Mouse (Mus musculus) MEL (cell line): ENCODE measurements at regions not wholly inside any gene's neighbourhood (a gene's known extent, or its start where the extent isn't known, plus 50 kb on each side); places are given as distances from the start of the nearest gene placed in this dataset.

Experiments
- DNase-seq: peaks from one replicate; pipeline ENCODE4 v3.0.0; 2011; ENCODE audit warnings: low read depth, low spot score
- H3K27ac ChIP-seq: 2 replicates; pipeline ENCODE4 v1.5.1; 2012; ENCODE audit warnings: low read depth, mild to moderate bottlenecking, control low read depth, low read length, moderate library complexity; ENCODE audit not compliant: control insufficient read depth
- H3K27me3 ChIP-seq, 2 experiments: fragments of 150-350 bp in 1 of 2; sonication (generic) in 1 of 2; 2 replicates each; pipeline ENCODE4 v1.6.1; 2012; ENCODE audit warnings: low read length in 2 of 2, mild to moderate bottlenecking in 2 of 2, improper control_type of control experiment in 1 of 2, moderate library complexity in 1 of 2; ENCODE audit not compliant: insufficient read depth in 2 of 2, control insufficient read depth in 1 of 2
- H3K36me3 ChIP-seq, 2 experiments: 2 replicates each; pipeline ENCODE4 v1.6.1; 2012 to 2014; ENCODE audit warnings: low read length in 2 of 2, improper control_type of control experiment in 1 of 2, inconsistent platforms in 1 of 2, mild to moderate bottlenecking in 1 of 2; ENCODE audit not compliant: insufficient read depth in 2 of 2, control insufficient read depth in 1 of 2
- H3K4me1 ChIP-seq, 2 experiments: fragments of 150-350 bp in 1 of 2; sonication (generic) in 1 of 2; 2 replicates each; pipeline ENCODE4 v1.6.1; 2012; ENCODE audit warnings: low read length in 2 of 2, improper control_type of control experiment in 1 of 2, mild to moderate bottlenecking in 1 of 2; ENCODE audit not compliant: insufficient read depth in 2 of 2, control insufficient read depth in 1 of 2
- H3K4me3 ChIP-seq, 2 experiments: fragments of 150-350 bp in 1 of 2; sonication (generic) in 1 of 2; 2 replicates each; pipeline ENCODE4 v1.5.1; 2012; ENCODE audit warnings: low read depth in 2 of 2, low read length in 2 of 2, mild to moderate bottlenecking in 2 of 2, moderate library complexity in 2 of 2, control low read depth in 1 of 2, improper control_type of control experiment in 1 of 2; ENCODE audit not compliant: control insufficient read depth in 1 of 2, insufficient read depth in 1 of 2
- H3K79me2 ChIP-seq: 2 replicates; pipeline ENCODE4 v1.6.1; 2012; ENCODE audit warnings: mild to moderate bottlenecking, low read length, moderate library complexity; ENCODE audit not compliant: control insufficient read depth, poor library complexity, insufficient read depth
- H3K9ac ChIP-seq: 2 replicates; pipeline ENCODE4 v1.6.1; 2012; ENCODE audit warnings: low read depth, mild to moderate bottlenecking, control low read depth, low read length, moderate library complexity; ENCODE audit not compliant: control insufficient read depth, poor library complexity, severe bottlenecking
- H3K9me3 ChIP-seq: fragments of 150-350 bp; sonication (generic); replicated peaks from 2 replicates; pipeline ENCODE4 v1.6.1; 2012; ENCODE audit warnings: mild to moderate bottlenecking, low read length, improper control_type of control experiment, moderate library complexity; ENCODE audit not compliant: insufficient read depth
- BHLHE40 ChIP-seq: IDR thresholded peaks from 2 replicates; pipeline ENCODE4 v1.6.1; 2012; ENCODE audit warnings: low read depth, mild to moderate bottlenecking, inconsistent platforms, low read length, improper control_type of control experiment, borderline replicate concordance
- CHD1 ChIP-seq: IDR thresholded peaks from 2 replicates; pipeline ENCODE4 v1.6.1; 2012; ENCODE audit warnings: low read depth, mild to moderate bottlenecking, inconsistent platforms, low read length, improper control_type of control experiment
- CTCF ChIP-seq, 3 experiments: IDR thresholded peaks in 2 of 3; conservative IDR thresholded peaks in 1 of 3; 2 replicates each; pipeline ENCODE4 v1.5.1; 2011 to 2012; ENCODE audit warnings: low read length in 3 of 3, low read depth in 2 of 3, mild to moderate bottlenecking in 2 of 3, improper control_type of control experiment in 1 of 3, inconsistent platforms in 1 of 3, mixed read lengths in 1 of 3, moderate library complexity in 1 of 3; ENCODE audit not compliant: control insufficient read depth in 1 of 3, insufficient read depth in 1 of 3, poor library complexity in 1 of 3, severe bottlenecking in 1 of 3
- GABPA ChIP-seq: IDR thresholded peaks from 2 replicates; pipeline ENCODE4 v1.6.1; 2012; ENCODE audit warnings: low read depth, mild to moderate bottlenecking, inconsistent platforms, low read length, improper control_type of control experiment, moderate library complexity
- KAT2A ChIP-seq: conservative IDR thresholded peaks from 2 replicates; pipeline ENCODE4 v1.6.1; 2012; ENCODE audit warnings: low read depth, low read length, improper control_type of control experiment, inconsistent platforms
- MXI1 ChIP-seq: IDR thresholded peaks from 2 replicates; pipeline ENCODE4 v1.6.1; 2011; ENCODE audit warnings: mild to moderate bottlenecking, low read depth, low read length, improper control_type of control experiment
- MYC ChIP-seq: IDR thresholded peaks from 2 replicates; pipeline ENCODE4 v1.6.1; 2011; ENCODE audit warnings: low read depth, mild to moderate bottlenecking, low read length, improper control_type of control experiment, moderate library complexity
- POLR2AphosphoS2 ChIP-seq: IDR thresholded peaks from 2 replicates; pipeline ENCODE4 v1.6.1; 2011; ENCODE audit warnings: low read length, improper control_type of control experiment
- RAD21 ChIP-seq: IDR thresholded peaks from 2 replicates; pipeline ENCODE4 v1.6.1; 2011; ENCODE audit warnings: mild to moderate bottlenecking, low read depth, low read length, improper control_type of control experiment
- SMC3 ChIP-seq: IDR thresholded peaks from 2 replicates; pipeline ENCODE4 v1.6.1; 2011; ENCODE audit warnings: low read depth, low read length, improper control_type of control experiment
- TCF12 ChIP-seq: IDR thresholded peaks from 2 replicates; pipeline ENCODE4 v1.6.1; 2014; ENCODE audit warnings: low read depth, mild to moderate bottlenecking, inconsistent platforms, low read length, improper control_type of control experiment, moderate library complexity
- UBTF ChIP-seq: IDR thresholded peaks from 2 replicates; pipeline ENCODE4 v1.6.1; 2012; ENCODE audit warnings: low read depth, mild to moderate bottlenecking, inconsistent platforms, low read length, improper control_type of control experiment, moderate library complexity, borderline replicate concordance; ENCODE audit not compliant: insufficient read depth
- USF1 ChIP-seq: IDR thresholded peaks from 2 replicates; pipeline ENCODE4 v1.6.1; 2014; ENCODE audit warnings: low read depth, mild to moderate bottlenecking, inconsistent platforms, low read length, improper control_type of control experiment, moderate library complexity
- USF2 ChIP-seq, 2 experiments: IDR thresholded peaks; 2 replicates each; pipeline ENCODE4 v1.6.1; 2011 to 2012; ENCODE audit warnings: improper control_type of control experiment in 2 of 2, low read length in 2 of 2, borderline replicate concordance in 1 of 2, inconsistent platforms in 1 of 2, low read depth in 1 of 2, mild to moderate bottlenecking in 1 of 2; ENCODE audit not compliant: insufficient read depth in 1 of 2
- ZC3H11A ChIP-seq: IDR thresholded peaks from 2 replicates; pipeline ENCODE4 v1.6.1; 2012; ENCODE audit warnings: low read depth, mild to moderate bottlenecking, inconsistent platforms, low read length, improper control_type of control experiment

GRCm38 (mm10) chr12:109864826-109865225, 264.7 kb upstream of the Rtl1 start:
- H3K27me3 ChIP-seq = no peaks in the 10 kb centered on the region
- no peaks in the 10 kb centered on the region for H3K4me1 ChIP-seq
- H3K27ac ChIP-seq = no peak overlapping the region
- no peak for DNase-seq
- H3K79me2 ChIP-seq = no peaks in the 10 kb centered on the region
- no peaks in the 10 kb centered on the region for H3K9me3 ChIP-seq
- no peak overlapping the region for H3K9ac ChIP-seq
- no peaks in the 10 kb centered on the region for H3K36me3 ChIP-seq
- H3K4me3 ChIP-seq = no peak overlapping the region
- TF ChIP-seq CTCF (IDR thresholded peaks at IDR 0.05 in 2 of 3, conservative IDR thresholded peaks at IDR 0.05 in 1 of 3; ENCODE audit: control insufficient read depth in 1 of 3, insufficient read depth in 1 of 3, low read depth in 2 of 3, low read length in 3 of 3, poor library complexity in 1 of 3, severe bottlenecking in 1 of 3) (no peak), MXI1 (no peak), USF2 (IDR thresholded peaks at IDR 0.05; ENCODE audit: borderline replicate concordance in 1 of 2, insufficient read depth in 1 of 2, low read depth in 1 of 2, low read length in 2 of 2) (no peak), POLR2AphosphoS2 (no peak), BHLHE40 (no peak), GABPA (no peak), USF1 (no peak), ZC3H11A (no peak), CHD1 (no peak), SMC3 (no peak), MYC (no peak), TCF12 (no peak)

GRCm38 (mm10) chr12:109871021-109871420, 270.9 kb upstream of the Rtl1 start:
- Histone ChIP-seq H3K9ac (no peak overlapping the region), H3K4me3 (no peak overlapping the region), H3K9me3 (no peaks in the 10 kb centered on the region), H3K27me3 (no peaks in the 10 kb centered on the region), H3K36me3 (no peaks in the 10 kb centered on the region), H3K79me2 (no peaks in the 10 kb centered on the region), H3K4me1 (no peaks in the 10 kb centered on the region), H3K27ac (no peak overlapping the region)
- DNase-seq = no peak
- TF ChIP-seq MXI1 (no peak), CTCF (IDR thresholded peaks at IDR 0.05 in 2 of 3, conservative IDR thresholded peaks at IDR 0.05 in 1 of 3; ENCODE audit: control insufficient read depth in 1 of 3, insufficient read depth in 1 of 3, low read depth in 2 of 3, low read length in 3 of 3, poor library complexity in 1 of 3, severe bottlenecking in 1 of 3) (no peak), USF1 (no peak), RAD21 (no peak), KAT2A (no peak), UBTF (no peak)
